Mouse (Mus musculus): ENCODE results near the gene Hoxd8. TPM values are rescaled to one million over a fixed set of nuclear protein-coding genes. Genes with fewer than 3 reads are reported as not detected.

The Hoxd8 gene
- total RNA-seq, 1 experiment from 2014 or later, result not detected

GRCm38 (mm10) chr2:74696442-74697335 is 7.7 kb upstream of the Hoxd8 start:
- ATAC-seq (replicated peaks; ENCODE audit: low read depth, poor library complexity, severe bottlenecking), result no peak

DNA sequence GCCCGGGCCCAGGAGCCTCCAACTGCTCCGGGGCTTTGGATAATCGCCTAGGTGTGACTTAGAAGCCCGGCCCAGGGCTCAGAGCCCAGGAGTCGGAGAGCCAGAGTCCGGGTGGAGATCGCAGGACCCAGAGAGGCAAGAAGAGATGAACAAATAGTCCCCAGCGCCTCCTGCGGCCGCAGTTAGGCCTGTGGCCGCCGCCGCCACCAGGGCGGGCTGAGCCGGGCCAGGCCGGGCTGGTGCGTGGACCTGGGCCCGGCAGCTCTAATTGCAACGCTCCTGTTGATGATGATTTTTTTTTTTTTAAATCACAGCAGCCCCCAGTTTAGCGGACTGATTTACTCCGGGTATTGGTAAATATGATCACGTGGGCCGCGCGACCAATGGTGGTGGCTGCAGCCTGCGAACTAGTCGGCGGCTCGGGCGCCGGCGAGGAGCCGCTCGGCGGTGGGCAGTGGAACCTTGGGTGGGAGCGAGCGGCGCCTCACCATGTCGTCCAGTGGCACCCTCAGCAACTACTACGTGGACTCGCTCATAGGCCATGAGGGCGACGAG is 6.8 kb upstream of the Hoxd8 start, which contains the start of gene Hoxd9:
TSS of gene Hoxd9 (plus strand) at position 161 of the 555 bp plus-strand sequence.
- ATAC-seq (replicated peaks; ENCODE audit: low read depth, poor library complexity, severe bottlenecking), result 0 out of 2 replicates have a peak, but pooled peaks have one; percentile 33

GRCm38 (mm10) chr2:74698201-74699052 is 6.0 kb upstream of the Hoxd8 start:
- no peak for ATAC-seq (replicated peaks; ENCODE audit: low read depth, poor library complexity, severe bottlenecking)

DNA sequence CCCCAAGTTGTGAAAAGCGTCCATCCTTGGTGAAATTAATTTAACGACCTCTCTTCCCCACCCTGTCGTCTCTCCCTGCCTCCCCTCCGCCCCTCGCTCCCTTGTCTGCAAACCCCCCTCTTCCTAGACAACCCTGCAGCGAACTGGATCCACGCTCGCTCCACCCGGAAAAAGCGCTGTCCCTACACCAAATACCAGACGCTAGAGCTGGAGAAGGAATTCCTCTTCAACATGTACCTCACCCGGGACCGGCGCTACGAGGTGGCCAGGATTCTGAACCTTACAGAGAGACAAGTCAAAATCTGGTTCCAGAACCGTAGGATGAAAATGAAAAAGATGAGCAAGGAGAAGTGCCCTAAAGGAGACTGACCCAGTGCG is 5.4 kb upstream of the Hoxd8 start:
- no peak for ATAC-seq (replicated peaks; ENCODE audit: low read depth, poor library complexity, severe bottlenecking)

DNA sequence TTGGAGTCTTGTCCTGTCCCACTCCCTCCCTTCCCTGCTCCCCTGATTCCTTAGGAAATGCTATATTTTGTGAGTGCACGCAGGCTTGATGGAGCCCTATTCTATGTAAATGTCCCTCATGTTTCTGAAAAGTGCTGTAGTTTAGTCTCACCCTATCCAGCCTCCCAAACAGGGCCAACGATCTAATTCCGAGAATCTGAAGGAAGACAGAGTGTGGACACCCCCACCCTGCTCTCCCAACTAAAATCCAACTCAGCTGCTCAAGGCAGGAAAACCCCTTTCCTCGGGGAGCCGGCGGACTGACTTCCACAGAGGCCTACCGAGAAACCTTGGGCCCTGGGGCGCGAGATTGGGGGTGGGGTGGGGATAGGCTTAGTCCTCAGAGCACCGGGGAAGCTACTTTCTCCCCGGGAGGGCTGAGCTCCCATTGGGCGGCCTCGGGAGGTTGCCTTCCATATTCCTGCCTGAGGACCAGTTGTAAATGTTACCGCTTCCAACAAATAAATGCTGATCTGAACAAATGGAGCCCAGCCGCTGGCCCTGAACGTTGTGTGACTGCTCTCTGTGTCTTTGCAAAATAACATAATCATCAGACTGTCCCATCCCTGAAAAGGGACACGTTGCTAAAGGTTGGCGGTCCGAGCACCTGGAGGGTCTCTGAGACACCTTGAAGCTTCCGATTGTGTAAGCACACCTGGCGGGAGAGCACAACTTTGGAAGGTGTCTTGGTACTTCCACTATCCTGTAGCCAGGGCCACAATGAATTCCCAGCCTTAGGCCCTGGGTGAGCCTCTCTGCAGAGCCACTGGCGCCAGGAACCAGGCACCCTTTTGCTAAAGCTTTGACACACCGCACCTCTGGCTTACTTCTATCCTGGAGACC is 4.5 kb upstream of the Hoxd8 start:
- ATAC-seq (replicated peaks; ENCODE audit: low read depth, poor library complexity, severe bottlenecking), result no peak

GRCm38 (mm10) chr2:74700546-74701112 is 3.8 kb upstream of the Hoxd8 start:
- no peak for ATAC-seq (replicated peaks; ENCODE audit: low read depth, poor library complexity, severe bottlenecking)

DNA sequence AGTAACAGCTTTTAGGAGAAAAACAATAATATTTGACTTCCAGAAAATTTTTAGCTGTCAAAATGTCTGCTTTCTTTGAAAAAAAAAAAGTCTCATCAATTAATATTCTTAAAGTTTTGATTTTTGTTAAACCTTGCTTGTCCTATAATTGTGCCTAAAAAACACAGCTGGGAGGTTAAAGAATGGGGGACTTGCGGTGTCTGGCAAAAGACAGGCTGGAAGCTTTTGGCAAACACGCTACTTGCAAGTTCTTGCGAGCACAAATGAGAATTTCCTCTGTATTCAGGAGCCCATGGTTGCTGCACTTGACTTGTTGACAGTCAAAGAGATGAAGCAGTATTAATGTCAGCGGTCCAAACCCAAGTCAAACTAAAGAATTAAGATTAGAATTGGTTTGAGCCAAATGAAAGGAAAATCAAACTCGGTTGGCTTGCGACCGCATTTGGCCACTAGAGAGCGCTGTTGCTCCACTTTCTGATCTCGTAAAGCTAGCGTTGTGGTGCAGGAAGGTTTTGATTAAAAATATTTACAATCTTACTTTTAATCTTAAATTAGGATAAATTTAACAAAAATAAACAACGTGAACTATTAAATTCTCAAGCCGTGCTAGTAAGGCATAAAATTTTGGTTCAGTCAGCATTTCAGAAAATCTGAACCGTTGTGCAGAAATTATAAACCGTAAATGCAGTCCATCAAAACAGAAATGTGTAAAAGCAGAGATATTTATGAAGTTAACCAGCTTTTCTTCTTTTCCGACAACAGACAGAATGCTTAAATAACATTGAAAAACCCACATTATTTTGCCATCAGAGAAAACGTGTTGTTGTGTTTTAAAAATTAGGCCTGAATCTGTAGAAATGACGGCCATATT is 2.2 kb upstream of the Hoxd8 start:
- peak; percentile 31; the same call in 1 of the 2 replicates for ATAC-seq (replicated peaks; ENCODE audit: low read depth, poor library complexity, severe bottlenecking)

DNA sequence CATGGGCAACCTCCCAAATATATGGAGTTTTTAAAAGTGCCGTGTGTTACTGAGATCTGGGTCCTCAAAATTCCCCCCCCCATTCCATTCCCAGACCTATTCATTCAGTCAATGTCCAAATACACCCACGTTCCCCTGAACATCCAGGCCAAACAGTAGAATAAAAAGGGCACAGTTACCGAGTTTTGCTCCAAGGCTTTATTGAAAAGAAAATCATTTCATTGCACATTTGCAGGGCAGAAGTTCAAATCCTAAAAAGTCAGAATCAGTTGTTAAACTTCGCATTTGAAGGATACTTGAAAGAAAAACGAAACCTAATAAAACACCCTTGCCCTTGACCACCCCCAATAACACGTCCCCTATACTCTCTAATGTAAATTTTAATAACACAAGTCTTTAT is 1.6 kb upstream of the Hoxd8 start:
- no peak for ATAC-seq (replicated peaks; ENCODE audit: low read depth, poor library complexity, severe bottlenecking)

DNA sequence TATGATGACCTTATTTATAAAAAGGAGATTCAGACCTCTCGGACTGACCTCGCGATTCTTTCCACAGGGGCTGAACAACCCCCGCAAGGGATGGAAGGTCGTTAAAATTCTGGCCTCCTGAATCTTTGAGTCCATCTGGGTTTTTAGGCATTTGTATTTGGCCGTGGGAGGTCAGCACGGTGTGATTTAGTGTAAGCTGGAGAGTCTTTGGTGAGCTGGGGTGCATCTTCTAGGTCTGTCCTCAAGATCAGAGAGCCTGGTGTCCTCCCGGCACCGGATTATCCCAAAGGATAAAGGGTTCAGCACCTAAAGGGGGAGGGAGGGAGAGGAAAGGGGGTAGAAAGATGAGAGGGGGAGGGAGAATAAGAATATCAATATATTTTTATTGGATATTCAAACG is 1.1 kb upstream of the Hoxd8 start:
- no peak for ATAC-seq (replicated peaks; ENCODE audit: low read depth, poor library complexity, severe bottlenecking)

DNA sequence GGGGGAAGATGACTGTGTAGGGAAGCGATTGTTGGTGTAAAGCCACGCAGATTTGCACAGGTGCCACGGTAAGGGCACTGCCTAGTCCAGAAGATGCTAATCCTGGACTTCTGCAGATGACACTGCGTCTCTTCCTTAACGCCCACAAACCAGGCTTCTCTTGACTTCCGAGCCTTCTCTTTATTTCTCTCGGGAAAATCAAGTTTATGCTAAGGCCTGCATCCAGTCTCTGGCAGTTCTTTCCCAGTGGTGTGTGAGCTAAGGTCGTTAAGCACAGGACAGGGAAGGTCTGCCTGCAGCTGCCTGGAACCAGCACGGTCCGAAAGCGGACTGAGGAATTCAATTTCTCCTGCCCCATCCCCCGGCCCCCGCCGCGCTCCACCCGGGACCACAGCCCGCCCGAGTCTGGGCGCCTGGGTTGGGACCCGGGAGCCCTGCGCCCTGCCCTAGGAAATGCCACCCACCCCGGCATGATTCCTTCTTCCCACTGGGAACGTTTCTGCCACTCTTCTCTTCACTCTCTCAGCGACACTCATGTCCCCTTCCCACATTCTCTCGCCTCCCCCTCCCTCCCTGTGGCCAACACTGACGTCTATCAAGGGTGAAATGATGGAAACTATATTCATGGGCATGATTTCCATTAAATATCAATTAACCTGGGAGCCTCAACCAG is 559 bp upstream of the Hoxd8 start:
- no peak for ATAC-seq (replicated peaks; ENCODE audit: low read depth, poor library complexity, severe bottlenecking)

GRCm38 (mm10) chr2:74704999-74705466 is 618 bp downstream of the Hoxd8 start:
- no peak for ATAC-seq (replicated peaks; ENCODE audit: low read depth, poor library complexity, severe bottlenecking)

DNA sequence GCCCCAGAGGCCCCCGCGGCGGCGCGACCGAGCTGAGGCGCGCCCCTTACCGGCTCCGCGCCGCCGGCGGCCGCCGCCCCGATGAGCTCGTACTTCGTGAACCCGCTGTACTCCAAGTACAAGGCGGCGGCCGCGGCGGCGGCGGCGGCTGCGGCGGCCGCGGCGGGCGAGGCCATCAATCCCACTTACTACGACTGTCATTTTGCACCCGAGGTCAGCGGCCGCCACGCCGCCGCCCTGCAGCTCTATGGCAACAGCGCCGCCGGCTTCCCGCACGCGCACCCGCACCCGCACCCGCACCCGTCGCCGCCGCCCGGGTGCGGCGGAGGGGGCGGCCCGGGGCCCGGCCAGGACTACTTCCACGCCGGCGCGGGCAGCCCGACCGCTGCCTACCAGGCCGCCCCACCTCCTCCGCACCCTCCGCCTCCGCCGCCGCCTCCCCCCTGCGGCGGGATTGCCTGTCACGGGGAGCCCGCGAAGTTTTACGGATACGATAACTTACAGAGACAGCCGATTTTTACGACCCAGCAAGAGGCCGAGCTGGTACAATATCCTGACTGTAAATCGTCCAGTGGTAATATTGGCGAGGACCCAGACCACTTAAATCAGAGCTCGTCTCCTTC is 1.2 kb downstream of the Hoxd8 start:
- ATAC-seq (replicated peaks; ENCODE audit: low read depth, poor library complexity, severe bottlenecking), result no peak

- ATAC-seq (replicated peaks; ENCODE audit: low read depth, poor library complexity, severe bottlenecking), result no peak
These were observed 2.1 kb downstream of the Hoxd8 start for GRCm38 (mm10) chr2:74706393-74706960.

DNA sequence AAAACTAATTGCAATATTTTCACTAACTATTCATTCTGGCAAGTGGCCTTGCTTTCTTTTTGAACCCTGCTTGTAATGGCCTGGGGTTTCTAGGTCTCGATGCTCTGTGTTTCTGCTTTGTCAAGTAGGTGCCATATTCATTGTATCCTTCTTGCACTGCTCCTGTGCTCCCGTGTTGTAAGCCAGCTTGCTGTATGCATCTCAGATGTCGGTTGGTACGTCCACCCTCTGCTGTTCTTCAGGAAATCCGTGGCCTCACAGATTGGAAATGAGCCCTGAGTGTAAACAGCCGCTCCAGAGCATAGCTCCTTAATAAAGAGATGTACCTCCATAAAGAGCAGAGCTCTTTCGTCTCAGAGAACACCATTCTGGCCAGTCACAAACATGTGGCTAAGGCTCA is 3.2 kb downstream of the Hoxd8 start:
- no peak for ATAC-seq (replicated peaks; ENCODE audit: low read depth, poor library complexity, severe bottlenecking)

DNA sequence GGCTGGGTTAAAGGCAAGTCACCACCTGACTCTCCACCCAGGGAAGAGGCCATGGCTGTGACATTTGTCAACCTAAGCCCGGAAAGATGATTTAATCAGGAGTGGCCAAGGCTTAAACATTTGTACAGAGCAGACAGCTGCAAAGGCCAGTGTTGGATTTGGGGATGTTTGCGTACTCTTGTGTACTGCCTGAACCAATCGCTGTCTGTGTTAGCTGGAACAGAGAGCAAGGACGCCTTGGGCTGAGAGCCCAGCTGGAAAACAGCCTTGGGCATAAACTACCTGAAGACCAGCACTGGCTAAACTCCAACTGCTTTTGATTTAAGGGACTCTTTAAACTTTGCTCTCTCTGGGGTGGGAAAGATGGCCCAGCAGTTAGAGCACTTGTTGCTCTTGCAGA is 4.3 kb downstream of the Hoxd8 start:
- ATAC-seq (replicated peaks; ENCODE audit: low read depth, poor library complexity, severe bottlenecking), result no peak

DNA sequence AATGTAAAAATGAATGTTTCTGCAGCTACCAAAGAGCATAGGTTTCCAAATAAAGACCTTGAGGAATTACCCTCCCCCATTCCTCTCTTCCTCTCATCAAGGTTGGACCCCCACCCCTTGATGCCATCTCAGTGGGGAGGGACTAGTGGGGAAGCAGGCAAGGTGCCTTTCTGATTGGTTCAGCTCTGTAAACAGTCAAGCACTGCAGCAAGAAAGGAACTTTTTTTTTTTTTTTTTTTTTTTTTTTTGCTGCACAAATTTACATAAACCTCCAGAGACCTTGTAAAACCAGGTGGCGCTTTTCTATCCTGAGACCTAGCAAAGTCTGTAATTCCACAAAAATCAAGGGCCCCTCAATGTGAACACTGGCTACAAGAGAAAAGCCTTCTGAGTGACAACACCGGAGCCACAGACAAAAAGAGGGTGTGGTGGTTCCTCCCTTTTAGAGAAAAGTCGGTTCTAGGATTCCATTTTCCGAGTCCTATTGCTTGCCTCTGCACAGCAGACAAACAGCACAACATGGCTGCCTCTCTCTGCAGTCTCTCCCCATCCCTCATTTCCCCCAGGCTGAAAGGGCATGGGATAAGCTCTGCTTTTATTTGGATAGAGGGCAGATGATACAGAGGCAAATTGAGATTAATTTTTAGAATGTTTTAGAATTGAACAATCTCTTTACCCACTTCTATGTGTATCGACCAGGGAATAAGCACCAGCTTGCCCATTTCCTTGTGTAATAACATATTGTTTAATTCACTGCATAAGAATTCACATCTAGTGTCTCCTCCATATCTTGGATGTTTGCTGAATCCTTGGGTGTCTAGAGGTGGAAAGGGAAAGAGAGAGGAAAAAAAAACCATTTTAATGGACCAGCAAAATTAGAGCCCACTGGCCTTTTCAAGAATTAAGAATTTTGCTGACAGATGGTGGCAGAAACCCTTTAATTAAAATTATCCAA is 5.3 kb downstream of the Hoxd8 start:
- no peak for ATAC-seq (replicated peaks; ENCODE audit: low read depth, poor library complexity, severe bottlenecking)
